Mouse (Mus musculus) megakaryocyte progenitor cell, adult 5-6 weeks (primary cell): ENCODE measurements at regions not wholly inside any gene's neighbourhood (a gene's known extent, or its start where the extent isn't known, plus 50 kb on each side); places are given as distances from the start of the nearest gene placed in this dataset.
A peak's percentile ranks its signal among the peaks of the same experiment; 100 is the strongest.

Experiments used
- ATAC-seq: replicated peaks from 2 replicates; pipeline ENCODE4 v1.8.0; 2016; ENCODE audit warnings: mild to moderate bottlenecking, moderate TSS enrichment, inconsistent platforms; ENCODE audit not compliant: poor library complexity

- 0 out of 2 replicates have a peak, but pooled peaks have one; percentile 21 for ATAC-seq
Observed at GRCm38 (mm10) chr16:29943963-29944860, 120.0 kb upstream of the Hes1 start.

- no peak for ATAC-seq
Observed at GRCm38 (mm10) chr16:29944966-29945365, 119.2 kb upstream of the Hes1 start.

- ATAC-seq: peak; percentile 80
Observed at GRCm38 (mm10) chr16:29945376-29945890, 118.8 kb upstream of the Hes1 start.

- peak; percentile 45 for ATAC-seq
Observed at GRCm38 (mm10) chr16:29945891-29946598, 118.1 kb upstream of the Hes1 start.

- ATAC-seq: no peak
Observed at GRCm38 (mm10) chr16:29946966-29947365, 117.2 kb upstream of the Hes1 start.

GRCm38 (mm10) chr16:29947670-29948069 lies 116.5 kb upstream of the Hes1 start:
- ATAC-seq: 0 out of 2 replicates have a peak, but pooled peaks have one; percentile 12

- no peak for ATAC-seq
Observed at GRCm38 (mm10) chr16:29950136-29950535, 114.0 kb upstream of the Hes1 start.

GRCm38 (mm10) chr16:29950791-29951190 lies 113.4 kb upstream of the Hes1 start:
- no peak for ATAC-seq

GRCm38 (mm10) chr16:29954700-29955099 lies 109.5 kb upstream of the Hes1 start:
- peak; percentile 31 for ATAC-seq

- no peak for ATAC-seq
Observed at GRCm38 (mm10) chr16:29956904-29957303, 107.3 kb upstream of the Hes1 start.

- no peak for ATAC-seq
Observed at GRCm38 (mm10) chr16:29959939-29960637, 104.1 kb upstream of the Hes1 start.

- no peak for ATAC-seq
Observed at GRCm38 (mm10) chr16:29963284-29963683, 100.9 kb upstream of the Hes1 start.

- ATAC-seq: no peak
Observed at GRCm38 (mm10) chr16:29964563-29964962, 99.6 kb upstream of the Hes1 start.

- no peak for ATAC-seq
Observed at GRCm38 (mm10) chr16:29968743-29969142, 95.4 kb upstream of the Hes1 start.

GRCm38 (mm10) chr16:29972741-29973141 lies 91.4 kb upstream of the Hes1 start:
- ATAC-seq: no peak

GRCm38 (mm10) chr16:29973250-29973649 lies 90.9 kb upstream of the Hes1 start:
- no peak for ATAC-seq

- ATAC-seq: no peak
Observed at GRCm38 (mm10) chr16:29975800-29976199, 88.4 kb upstream of the Hes1 start.

- no peak for ATAC-seq
Observed at GRCm38 (mm10) chr16:29977011-29977410, 87.2 kb upstream of the Hes1 start.

GRCm38 (mm10) chr16:29977711-29978110 lies 86.5 kb upstream of the Hes1 start:
- ATAC-seq: peak; percentile 50

GRCm38 (mm10) chr16:29979066-29979465 lies 85.1 kb upstream of the Hes1 start:
- no peak for ATAC-seq

- no peak for ATAC-seq
Observed at GRCm38 (mm10) chr16:29981543-29981942, 82.6 kb upstream of the Hes1 start.
